Mouse (Mus musculus): ENCODE results near the gene Plcxd1. TPM values are rescaled to one million over a fixed set of nuclear protein-coding genes. Genes with fewer than 3 reads are reported as not detected.

The Plcxd1 gene
- polyA plus RNA-seq, 1 experiment from 2014 or later: 2.0 TPM

GRCm38 (mm10) chr5:110101716-110102347 is 2.1 kb downstream of the Plcxd1 start:
- WGBS: 19% methylated on average over 34 of the region's 34 CpGs
- peaks cover 26% of the 10 kb centered on the region; the same call in 1 of the 2 replicates for H3K27me3 ChIP-seq (replicated peaks; ENCODE audit: low read depth, poor library complexity, severe bottlenecking)
- H3K9me3 ChIP-seq: no peaks in the 10 kb centered on the region; the same call in 1 of the 2 replicates
- peaks cover 45% of the 10 kb centered on the region for H3K4me1 ChIP-seq
- peak overlapping the region; percentile 55 for H3K4me3 ChIP-seq
- peaks cover 48% of the 10 kb centered on the region for H3K36me3 ChIP-seq (replicated peaks)
- DNase-seq (ENCODE audit: low spot score): peak; percentile 62
- H3K27ac ChIP-seq (replicated peaks): no peak overlapping the region

- peaks cover 49% of the 10 kb centered on the region for H3K4me1 ChIP-seq
Observed at GRCm38 (mm10) chr5:110102429-110102828, 2.7 kb downstream of the Plcxd1 start.

GRCm38 (mm10) chr5:110102853-110103625 is 3.3 kb downstream of the Plcxd1 start:
- H3K4me3 ChIP-seq: no peak overlapping the region
- no peak overlapping the region for H3K27ac ChIP-seq (replicated peaks)
- 95% methylated on average over 19 of the region's 19 CpGs for WGBS
- H3K9me3 ChIP-seq: no peaks in the 10 kb centered on the region; the same call in 1 of the 2 replicates
- DNase-seq (ENCODE audit: low spot score): no peak
- peaks cover 48% of the 10 kb centered on the region for H3K36me3 ChIP-seq (replicated peaks)
- H3K27me3 ChIP-seq (replicated peaks; ENCODE audit: low read depth, poor library complexity, severe bottlenecking): peaks cover 26% of the 10 kb centered on the region; the same call in 1 of the 2 replicates
- H3K4me1 ChIP-seq: peaks cover 49% of the 10 kb centered on the region

More at GRCm38 (mm10) chr5:110102429-110102828, 2.7 kb downstream of the Plcxd1 start:
- peak overlapping the region; percentile 55 for H3K4me3 ChIP-seq
- no peak for DNase-seq (ENCODE audit: low spot score)
- H3K36me3 ChIP-seq (replicated peaks): peaks cover 48% of the 10 kb centered on the region
- 91% methylated on average over 13 of the region's 13 CpGs for WGBS
- no peak overlapping the region for H3K27ac ChIP-seq (replicated peaks)
- H3K27me3 ChIP-seq (replicated peaks; ENCODE audit: low read depth, poor library complexity, severe bottlenecking): peaks cover 26% of the 10 kb centered on the region; the same call in 1 of the 2 replicates
- H3K9me3 ChIP-seq: no peaks in the 10 kb centered on the region; the same call in 1 of the 2 replicates

- Histone ChIP-seq H3K36me3 (replicated peaks) (peaks cover 48% of the 10 kb centered on the region), H3K4me1 (peaks cover 47% of the 10 kb centered on the region)
- no peak for DNase-seq (ENCODE audit: low spot score)
Observed at GRCm38 (mm10) chr5:110103901-110104615, 4.3 kb downstream of the Plcxd1 start.

GRCm38 (mm10) chr5:110104616-110105380 is 5.0 kb downstream of the Plcxd1 start:
- Histone ChIP-seq H3K9me3 (no peaks in the 10 kb centered on the region; the same call in 1 of the 2 replicates), H3K4me1 (peaks cover 40% of the 10 kb centered on the region), H3K4me3 (no peak overlapping the region), H3K27ac (replicated peaks) (no peak overlapping the region), H3K27me3 (replicated peaks; ENCODE audit: low read depth, poor library complexity, severe bottlenecking) (peaks cover 20% of the 10 kb centered on the region; the same call in 1 of the 2 replicates), H3K36me3 (replicated peaks) (peaks cover 48% of the 10 kb centered on the region)
- no peak for DNase-seq (ENCODE audit: low spot score)
- 95% methylated on average over 36 of the region's 36 CpGs for WGBS

More at GRCm38 (mm10) chr5:110103901-110104615, 4.3 kb downstream of the Plcxd1 start:
- H3K9me3 ChIP-seq: no peaks in the 10 kb centered on the region; the same call in 1 of the 2 replicates
- H3K4me3 ChIP-seq: no peak overlapping the region
- 94% methylated on average over 27 of the region's 27 CpGs for WGBS
- peaks cover 23% of the 10 kb centered on the region; the same call in 1 of the 2 replicates for H3K27me3 ChIP-seq (replicated peaks; ENCODE audit: low read depth, poor library complexity, severe bottlenecking)
- H3K27ac ChIP-seq (replicated peaks): no peak overlapping the region

GRCm38 (mm10) chr5:110106140-110106871 is 6.5 kb downstream of the Plcxd1 start:
- 93% methylated on average over 26 of the region's 26 CpGs for WGBS
- DNase-seq (ENCODE audit: low spot score): no peak

GRCm38 (mm10) chr5:110106901-110107564 is 7.3 kb downstream of the Plcxd1 start:
- Histone ChIP-seq H3K27me3 (replicated peaks; ENCODE audit: low read depth, poor library complexity, severe bottlenecking) (no peaks in the 10 kb centered on the region), H3K36me3 (replicated peaks) (peaks cover 54% of the 10 kb centered on the region)
- DNase-seq (ENCODE audit: low spot score): no peak

More at GRCm38 (mm10) chr5:110106140-110106871, 6.5 kb downstream of the Plcxd1 start:
- peak overlapping the region; percentile 86 for H3K4me3 ChIP-seq
- peaks cover 6% of the 10 kb centered on the region; the same call in 1 of the 2 replicates for H3K27me3 ChIP-seq (replicated peaks; ENCODE audit: low read depth, poor library complexity, severe bottlenecking)
- peaks cover 48% of the 10 kb centered on the region for H3K36me3 ChIP-seq (replicated peaks)
- H3K27ac ChIP-seq (replicated peaks): peak overlapping the region; percentile 97; the same call in 1 of the 2 replicates
- no peaks in the 10 kb centered on the region; the same call in 1 of the 2 replicates for H3K9me3 ChIP-seq
- peaks cover 35% of the 10 kb centered on the region for H3K4me1 ChIP-seq

GRCm38 (mm10) chr5:110107581-110108304 is 8.0 kb downstream of the Plcxd1 start, which contains the start of gene Gtpbp6:
Gene Gtpbp6, minus strand, starts transcription at chr5:110108197.
- Histone ChIP-seq H3K4me3 (peak within 1 kb of the TSS; percentile 86), H3K9me3 (no peaks in the 10 kb centered on the region; the same call in 1 of the 2 replicates), H3K36me3 (replicated peaks) (peaks cover 54% of the 10 kb centered on the region), H3K27me3 (replicated peaks; ENCODE audit: low read depth, poor library complexity, severe bottlenecking) (no peaks in the 10 kb centered on the region), H3K4me1 (peaks cover 24% of the 10 kb centered on the region), H3K27ac (replicated peaks) (peak within 1 kb of the TSS; percentile 97)
- WGBS: under 1% methylated on average over 71 of the region's 71 CpGs
- peak; percentile 97 for DNase-seq (ENCODE audit: low spot score)

More at GRCm38 (mm10) chr5:110106901-110107564, 7.3 kb downstream of the Plcxd1 start:
- H3K4me1 ChIP-seq: peaks cover 28% of the 10 kb centered on the region
- 14% methylated on average over 41 of the region's 41 CpGs for WGBS
- no peaks in the 10 kb centered on the region; the same call in 1 of the 2 replicates for H3K9me3 ChIP-seq
- H3K27ac ChIP-seq (replicated peaks): peak overlapping the region; percentile 97
- peak overlapping the region; percentile 86 for H3K4me3 ChIP-seq

GRCm38 (mm10) chr5:110108305-110108628 is 8.5 kb downstream of the Plcxd1 start:
- Histone ChIP-seq H3K4me3 (peak overlapping the region; percentile 86), H3K36me3 (replicated peaks) (peaks cover 54% of the 10 kb centered on the region), H3K27ac (replicated peaks) (peak overlapping the region; percentile 97), H3K4me1 (peaks cover 24% of the 10 kb centered on the region), H3K9me3 (no peaks in the 10 kb centered on the region; the same call in 1 of the 2 replicates), H3K27me3 (replicated peaks; ENCODE audit: low read depth, poor library complexity, severe bottlenecking) (no peaks in the 10 kb centered on the region)
- DNase-seq (ENCODE audit: low spot score): no peak
- under 1% methylated on average over 7 of the region's 7 CpGs for WGBS

GRCm38 (mm10) chr5:110109991-110110441 is 10.2 kb downstream of the Plcxd1 start, which contains the start of gene Zfp605:
Gene Zfp605, plus strand, starts transcription at chr5:110110092.
- under 1% methylated on average over 12 of the region's 12 CpGs for WGBS
- Histone ChIP-seq H3K9me3 (no peaks in the 10 kb centered on the region; the same call in 1 of the 2 replicates), H3K4me1 (peaks cover 24% of the 10 kb centered on the region), H3K4me3 (peak within 1 kb of the TSS; percentile 77), H3K27me3 (replicated peaks; ENCODE audit: low read depth, poor library complexity, severe bottlenecking) (no peaks in the 10 kb centered on the region), H3K27ac (replicated peaks) (peak within 1 kb of the TSS; percentile 87), H3K36me3 (replicated peaks) (peaks cover 50% of the 10 kb centered on the region)
- DNase-seq (ENCODE audit: low spot score): peak; percentile 88

All from embryonic facial prominence, embryonic 10.5 days (tissue).